Mouse (Mus musculus) layer of hippocampus, adult 18-20 months (tissue): Measurements from ENCODE around the gene Gm21858. TPM values are rescaled to one million over a fixed set of nuclear protein-coding genes. Genes with fewer than 3 reads are reported as not detected.
"Not testable (repeated sequence)": the region's sequence is repeated elsewhere in the genome, so short reads cannot be mapped to it uniquely, and the experiment has no call there.

Experiments used
- DNase-seq, 2 experiments: peaks; one replicate each; pipeline ENCODE4 v3.0.0; 2022; ENCODE audit warnings: low spot score in 2 of 2
- long read RNA-seq: library from polyadenylated mRNA; stranded (forward); transcript quantifications from one replicate; pipeline ENCODE4 v2.0.0, GENCODE M21; 2021
- total RNA-seq, 2 experiments: library from RNA; stranded (reverse); gene quantifications; 2 replicates each; pipeline ENCODE4 v1.2.3; 2021

The Gm21858 gene
- not detected for total RNA-seq
- long read RNA-seq: 0 reads

DNA sequence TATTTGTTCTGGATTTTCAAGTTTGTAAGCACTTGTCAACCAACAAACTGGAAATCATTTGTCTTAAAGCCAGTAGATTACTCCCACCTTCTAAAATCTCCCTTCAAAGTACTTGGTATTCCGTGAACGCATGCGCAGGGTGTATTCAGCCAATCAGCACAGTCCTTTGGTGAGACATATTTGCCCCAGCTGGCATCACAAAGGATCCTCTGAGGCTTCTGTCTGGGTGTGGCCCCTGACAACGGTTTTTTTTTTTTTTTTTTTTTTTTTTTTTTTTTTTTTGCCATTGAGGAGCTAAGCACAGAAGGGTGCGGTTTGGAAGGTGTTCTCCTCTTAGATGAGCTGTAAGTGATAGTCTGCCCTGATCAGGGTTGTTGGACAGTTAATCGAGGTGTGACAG is at the start of gene Gm21858:
TSS of gene Gm21858 (plus strand) at position 301 of the 400 bp plus-strand sequence.
- DNase-seq: not testable (repeated sequence)
